Mouse (Mus musculus) thymus, adult 2 months (tissue): ENCODE results near the gene Chd3. TPM values are rescaled to one million over a fixed set of nuclear protein-coding genes. Genes with fewer than 3 reads are reported as not detected.

ENCODE experiments used
- DNase-seq: peaks from one replicate; pipeline ENCODE4 v3.0.0; 2021
- H3K27ac ChIP-seq: fragments of 200-500 bp; 2 replicates; pipeline ENCODE4 v1.5.1; 2012; ENCODE audit warnings: low read length, control low read depth; ENCODE audit not compliant: control insufficient read depth, insufficient read depth
- H3K27me3 ChIP-seq: fragments of 200-500 bp; 2 replicates; pipeline ENCODE4 v1.6.1; 2012; ENCODE audit warnings: mild to moderate bottlenecking, low read length, moderate library complexity, mixed read lengths; ENCODE audit not compliant: control insufficient read depth, insufficient read depth
- H3K36me3 ChIP-seq: fragments of 200-500 bp; 2 replicates; pipeline ENCODE4 v1.6.1; 2012; ENCODE audit warnings: mild to moderate bottlenecking, low read length, moderate library complexity; ENCODE audit not compliant: control insufficient read depth, insufficient read depth
- H3K4me1 ChIP-seq: fragments of 200-500 bp; replicated peaks from 2 replicates; pipeline ENCODE4 v1.6.1; 2012; ENCODE audit warnings: low read length; ENCODE audit not compliant: control insufficient read depth, insufficient read depth
- H3K4me3 ChIP-seq: fragments of 200-500 bp; 2 replicates; pipeline ENCODE4 v1.5.1; 2012; ENCODE audit warnings: mild to moderate bottlenecking, low read length, control low read depth, moderate library complexity; ENCODE audit not compliant: control insufficient read depth, insufficient read depth
- CTCF ChIP-seq: fragments of 200-500 bp; IDR thresholded peaks from 2 replicates; pipeline ENCODE4 v1.5.1; 2012; ENCODE audit warnings: mild to moderate bottlenecking, control low read depth, low read length, moderate library complexity, borderline replicate concordance; ENCODE audit not compliant: control insufficient read depth, poor library complexity, insufficient read depth; ENCODE audit errors: extremely low read depth
- POLR2A ChIP-seq: fragments of 200-500 bp; IDR thresholded peaks from 2 replicates; pipeline ENCODE4 v1.6.1; 2012; ENCODE audit warnings: mild to moderate bottlenecking, low read length, control low read depth, moderate library complexity; ENCODE audit not compliant: control insufficient read depth, poor library complexity, insufficient read depth; ENCODE audit errors: extremely low read depth
- WGBS: fragments of 180-500 bp; shearing (Covaris S2); methylation state at CpG from one replicate; pipeline ENCODE4 v1.1.7; 2018; 5-methylcytosine and 5-hydroxymethylcytosine counted together
- polyA plus RNA-seq: library from polyadenylated mRNA; depleted of rRNA; stranded (reverse); fragments of >200 nt; gene quantifications from 2 replicates; pipeline ENCODE4 v1.2.3, GENCODE M21; 2012

Chd3 gene
- polyA plus RNA-seq, 1 experiment: 280 TPM

DNA sequence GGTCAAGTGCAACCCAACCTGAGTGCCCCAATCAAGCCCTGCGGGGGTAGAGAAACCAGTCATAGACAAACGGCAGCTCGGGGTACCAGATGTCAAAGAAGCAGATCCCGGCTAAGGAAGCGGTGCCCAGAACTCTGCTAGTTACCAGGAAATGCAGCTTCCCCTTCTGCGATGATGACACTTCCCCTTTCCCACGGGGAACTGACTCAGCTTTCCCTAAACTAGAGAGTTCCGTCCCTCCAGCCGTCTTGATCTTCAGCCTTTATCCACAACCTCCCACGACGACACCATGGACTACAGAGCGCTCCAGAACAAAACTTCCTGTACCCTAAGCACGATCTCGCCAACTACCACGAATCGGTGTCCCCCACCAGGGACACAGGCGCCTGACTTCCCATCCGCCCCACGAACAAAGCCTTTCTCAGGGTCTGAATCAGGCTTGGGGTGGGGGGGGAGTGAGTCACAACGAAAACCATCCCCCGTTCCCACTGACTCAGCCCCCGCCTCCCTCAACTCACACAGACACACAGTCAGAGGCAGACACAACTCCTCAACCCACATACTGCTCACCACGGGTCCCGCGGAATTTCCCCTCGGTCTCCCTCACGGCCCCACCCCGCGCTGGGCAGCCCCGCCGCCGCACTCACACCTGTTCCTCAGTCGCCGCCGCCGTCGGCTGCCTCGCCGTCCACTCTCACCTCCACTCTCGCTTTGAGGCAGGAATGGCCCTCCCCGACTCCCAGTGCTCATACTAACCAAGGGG is 41.3 kb upstream of the Chd3 start:
- H3K27me3 ChIP-seq: no peaks in the 10 kb centered on the region
- DNase-seq: peak; percentile 74
- H3K4me1 ChIP-seq: peaks cover 44% of the 10 kb centered on the region
- WGBS: 1% methylated on average over 41 of the region's 41 CpGs
- H3K36me3 ChIP-seq: peaks cover 24% of the 10 kb centered on the region
- peak overlapping the region; percentile 90 for H3K4me3 ChIP-seq
- TF ChIP-seq POLR2A (no peak; the same call in 1 of the 2 replicates), CTCF (0 out of 2 replicates have a peak, but pooled peaks have one; percentile 7)
- peak overlapping the region; percentile 98 for H3K27ac ChIP-seq

DNA sequence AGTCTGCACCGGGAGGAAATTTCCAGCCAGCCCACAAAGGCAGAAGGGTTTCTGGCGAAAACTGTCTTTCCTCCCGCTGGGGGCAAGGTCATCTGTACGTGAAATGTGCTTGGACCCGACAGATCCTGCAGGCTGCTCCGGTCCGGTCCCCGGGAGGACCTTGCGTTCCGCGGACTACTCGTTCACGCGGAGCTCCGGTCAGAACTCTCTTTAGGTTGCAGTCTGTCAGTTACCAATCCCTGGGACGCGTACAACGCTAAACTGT is 40.8 kb upstream of the Chd3 start:
- no peak for DNase-seq
- peaks cover 41% of the 10 kb centered on the region for H3K4me1 ChIP-seq
- peak overlapping the region; percentile 98 for H3K27ac ChIP-seq
- no peak for TF ChIP-seq POLR2A
- no peak for TF ChIP-seq CTCF
- under 1% methylated on average over 18 of the region's 18 CpGs for WGBS
- peak overlapping the region; percentile 90 for H3K4me3 ChIP-seq
- H3K27me3 ChIP-seq: no peaks in the 10 kb centered on the region
- peaks cover 29% of the 10 kb centered on the region for H3K36me3 ChIP-seq

DNA sequence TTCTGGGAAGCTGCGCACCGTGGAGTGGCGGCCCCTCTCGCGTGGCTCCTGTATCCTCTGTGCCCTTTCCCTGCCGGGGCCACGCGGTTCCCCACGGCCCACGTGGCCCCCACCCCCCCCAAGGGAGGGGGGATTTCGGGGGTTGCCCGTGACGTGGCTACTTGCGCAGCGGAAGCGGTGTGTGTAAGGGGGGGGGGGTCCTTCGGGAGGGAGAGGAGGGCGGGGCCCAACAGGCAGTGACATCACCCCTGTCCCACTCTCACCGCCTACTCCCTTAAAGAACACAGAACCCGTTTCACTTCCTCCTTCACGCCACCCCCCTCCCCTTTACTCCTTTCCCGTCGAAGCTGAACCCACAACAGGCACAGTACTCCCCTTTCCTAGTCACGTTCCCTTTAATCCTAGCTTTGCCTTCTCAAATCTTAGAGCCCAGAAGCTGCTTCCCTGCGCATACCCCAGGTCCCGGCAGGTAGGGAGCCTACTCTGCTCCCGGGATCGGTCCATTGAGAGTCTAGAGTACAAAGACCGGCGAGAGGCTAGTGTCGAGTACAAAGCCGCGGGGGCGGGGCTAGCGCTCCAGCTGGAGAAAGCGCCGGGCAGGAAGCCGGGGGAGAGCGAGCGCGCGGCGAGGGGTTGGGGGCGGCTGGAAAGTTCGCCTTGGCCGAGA is 40.3 kb upstream of the Chd3 start:
- DNase-seq: peak; percentile 92
- Histone ChIP-seq H3K27me3 (no peaks in the 10 kb centered on the region), H3K4me3 (peak overlapping the region; percentile 90), H3K27ac (peak overlapping the region; percentile 98), H3K4me1 (peaks cover 37% of the 10 kb centered on the region), H3K36me3 (peaks cover 34% of the 10 kb centered on the region)
- under 1% methylated on average over 45 of the region's 46 CpGs for WGBS
- peak; percentile 76 for TF ChIP-seq POLR2A
- TF ChIP-seq CTCF: 0 out of 2 replicates have a peak, but pooled peaks have one; percentile 25

DNA sequence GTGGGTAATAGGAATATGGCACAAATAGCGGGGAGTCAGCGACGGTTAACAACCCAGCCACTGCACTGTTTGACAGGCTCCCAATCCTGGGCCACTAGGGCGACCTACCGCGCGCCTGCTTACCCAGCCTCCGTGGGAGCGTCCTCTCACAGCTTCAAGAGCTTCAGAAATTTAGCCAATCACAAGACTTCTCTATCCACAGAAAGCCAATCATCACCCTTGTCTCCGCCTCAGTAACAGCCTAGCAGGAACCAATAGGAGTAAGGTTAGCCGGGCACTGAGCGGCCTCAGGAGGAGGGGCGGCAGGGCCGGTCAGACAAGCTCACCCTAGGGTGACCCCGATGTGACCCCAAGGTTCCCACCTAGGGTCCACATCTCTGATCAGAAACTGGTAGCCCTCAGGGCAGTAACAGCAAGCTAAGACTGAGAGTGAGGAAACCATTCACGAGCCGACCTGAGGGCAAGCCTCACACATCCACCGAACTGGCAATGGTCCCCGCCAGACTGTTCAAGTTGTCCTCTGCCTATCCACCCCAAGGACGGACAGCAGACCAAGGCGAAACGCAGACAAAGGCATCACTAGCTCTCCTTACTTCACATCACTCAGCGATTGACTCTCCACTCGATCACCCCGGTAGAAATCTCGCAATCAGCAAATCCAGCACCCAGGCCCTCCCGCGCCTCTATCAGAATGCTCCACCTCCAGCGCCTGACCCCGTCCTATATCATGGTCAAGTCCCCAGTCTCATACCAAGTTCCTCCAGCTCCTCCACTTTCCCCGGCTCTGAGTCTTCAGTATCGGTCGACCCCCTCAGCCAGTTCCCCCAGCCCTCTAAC is 39.6 kb upstream of the Chd3 start:
- TF ChIP-seq POLR2A (no peak), CTCF (peak; percentile 6; the same call in 1 of the 2 replicates)
- WGBS: under 1% methylated on average over 33 of the region's 33 CpGs
- Histone ChIP-seq H3K36me3 (peaks cover 41% of the 10 kb centered on the region), H3K4me1 (peaks cover 30% of the 10 kb centered on the region), H3K27ac (peak overlapping the region; percentile 62), H3K4me3 (peak overlapping the region; percentile 90), H3K27me3 (no peaks in the 10 kb centered on the region)
- peak; percentile 75 for DNase-seq

DNA sequence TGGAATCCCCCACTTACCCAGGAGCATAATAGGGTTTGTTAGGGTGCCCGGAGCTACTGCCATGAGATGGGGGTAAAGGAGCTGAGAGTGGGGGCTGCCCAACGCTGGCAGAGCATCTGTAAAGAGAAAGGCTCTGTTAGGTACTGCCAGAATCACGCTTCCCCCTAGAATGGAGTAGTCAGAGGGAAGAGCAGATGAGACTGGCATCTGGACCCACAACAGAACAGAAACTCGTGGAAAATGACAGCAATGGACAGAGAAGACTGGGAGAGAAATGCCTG is 38.5 kb upstream of the Chd3 start:
- H3K27me3 ChIP-seq: no peaks in the 10 kb centered on the region
- no peak overlapping the region for H3K27ac ChIP-seq
- 89% methylated on average over 4 of the region's 4 CpGs for WGBS
- H3K4me1 ChIP-seq: peaks cover 19% of the 10 kb centered on the region
- no peak for TF ChIP-seq POLR2A
- TF ChIP-seq CTCF: no peak
- no peak for DNase-seq
- H3K4me3 ChIP-seq: no peak overlapping the region
- H3K36me3 ChIP-seq: peaks cover 49% of the 10 kb centered on the region

DNA sequence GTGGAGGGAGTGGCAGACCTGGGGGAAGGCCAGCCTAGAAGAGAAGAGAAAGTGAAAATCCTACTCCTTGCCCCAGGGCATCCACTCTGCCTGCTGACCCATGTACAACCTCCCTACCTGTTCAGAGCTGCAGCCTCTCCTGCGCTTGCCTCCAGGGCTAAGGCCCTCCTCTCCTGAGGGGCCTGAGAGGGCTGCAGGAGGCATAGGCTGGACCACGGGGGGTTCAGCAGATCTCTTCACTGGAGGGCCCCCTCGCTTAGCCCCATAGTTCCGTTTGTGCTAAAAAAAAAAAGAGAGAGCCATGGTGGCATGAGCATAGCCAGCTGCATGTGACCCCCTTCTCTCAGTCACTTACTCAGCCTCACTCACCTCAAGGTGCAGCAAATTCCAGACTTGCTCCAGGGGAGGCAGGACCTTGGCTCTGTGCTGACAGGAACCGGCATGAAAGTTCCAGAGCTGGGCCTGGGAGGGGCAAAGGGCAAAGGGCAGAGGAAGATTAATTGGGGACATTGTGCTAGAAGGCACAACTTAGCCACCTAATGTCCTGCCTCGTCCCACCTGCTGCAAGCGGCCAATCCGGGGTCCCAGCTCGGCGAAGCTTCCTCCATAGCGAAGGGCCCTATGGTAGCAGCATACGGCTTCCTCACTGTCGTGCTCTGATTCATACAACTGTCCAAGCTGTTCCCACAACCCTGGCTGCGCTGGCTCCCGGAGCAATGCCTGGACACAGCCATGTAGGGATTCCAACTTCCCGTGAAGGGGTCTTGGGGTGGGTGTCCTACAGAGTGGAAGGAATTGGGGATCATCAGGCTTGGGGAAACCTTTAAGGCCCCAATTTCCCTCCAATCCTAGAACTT is 37.9 kb upstream of the Chd3 start:
- Histone ChIP-seq H3K4me1 (peaks cover 14% of the 10 kb centered on the region), H3K27me3 (no peaks in the 10 kb centered on the region), H3K27ac (no peak overlapping the region), H3K36me3 (peaks cover 51% of the 10 kb centered on the region), H3K4me3 (no peak overlapping the region)
- 97% methylated on average over 16 of the region's 16 CpGs for WGBS
- DNase-seq: no peak
- TF ChIP-seq POLR2A (no peak), CTCF (no peak)
